Mouse (Mus musculus): ENCODE data around the gene St5. TPM values are rescaled to one million over a fixed set of nuclear protein-coding genes. Genes with fewer than 3 reads are reported as not detected.

The St5 gene
- polyA plus RNA-seq, 1 experiment from 2014 or later, result 46.3 TPM

Small RNA genes within 50 kb of the gene (microRNA-seq; reads per million reads assigned to microRNA genes)
- gene Gm47284, result not detected

Other genes starting within 250 kb of the St5 start
- gene Trim66, start 195.5 kb downstream of the St5 start, polyA plus RNA-seq (2015; fragmentation: Nextera tagmentation; extraction: Ambion mirVana), result 0.04 and 0.11 TPM in 2 replicates
- gene Rpl27a, start 184.5 kb downstream of the St5 start, polyA plus RNA-seq (2015; fragmentation: Nextera tagmentation; extraction: Ambion mirVana), result 113 and 140 TPM in 2 replicates
- 39.4 and 41.2 TPM in 2 replicates for gene Akip1, start 85 bp upstream of the St5 start, polyA plus RNA-seq (2015; fragmentation: Nextera tagmentation; extraction: Ambion mirVana)
- not detected in 2 replicates for gene BC051019, start 20.2 kb upstream of the St5 start, polyA plus RNA-seq (2015; fragmentation: Nextera tagmentation; extraction: Ambion mirVana)
- not detected in 2 replicates for gene Ascl3, start 28.1 kb upstream of the St5 start, polyA plus RNA-seq (2015; fragmentation: Nextera tagmentation; extraction: Ambion mirVana)
- 64.7 and 74.2 TPM in 2 replicates for gene Tmem9b, start 49.3 kb upstream of the St5 start, polyA plus RNA-seq (2015; fragmentation: Nextera tagmentation; extraction: Ambion mirVana)
- 1.5 and 1.7 TPM in 2 replicates for gene Nrip3, start 78.4 kb upstream of the St5 start, polyA plus RNA-seq (2015; fragmentation: Nextera tagmentation; extraction: Ambion mirVana)
- gene Scube2, start 162.1 kb upstream of the St5 start, polyA plus RNA-seq (2015; fragmentation: Nextera tagmentation; extraction: Ambion mirVana), result 11.6 and 12.2 TPM in 2 replicates

Data from limb, embryonic 15.5 days (tissue).